Mouse (Mus musculus): ENCODE measurements at regions not wholly inside any gene's neighbourhood (a gene's known extent, or its start where the extent isn't known, plus 50 kb on each side); places are given as distances from the start of the nearest gene placed in this dataset.

- TF ChIP-seq CTCF (IDR thresholded peaks at IDR 0.05; ENCODE audit: low read depth, low read length) = no peak
- TF ChIP-seq POLR2A (IDR thresholded peaks at IDR 0.05; ENCODE audit: insufficient read depth, low read length) = no peak
- no peak for TF ChIP-seq EP300 (IDR thresholded peaks at IDR 0.05; ENCODE audit: insufficient read depth, low read depth, low read length)
Observed at GRCm38 (mm10) chr1:41381487-41381886, 576.1 kb downstream of the Tmem182 start.
